Mouse (Mus musculus) mouse trophoblast stem cell (cell line): Measurements from ENCODE around the gene Sec14l3.

Source experiments
- in situ Hi-C, 2 experiments: fragments of 300-500 bp; cut with MseI, MboI; formaldehyde crosslinking; loops; 2 replicates in 1 of 2; 3 replicates in 1 of 2; pipeline ENCODE4 v1.15.1; 2025

Sec14l3 gene

GRCm38 (mm10) chr11:4060866-4061575 lies 3.6 kb upstream of the Sec14l3 start:
- in situ Hi-C loops: no loop called here

GRCm38 (mm10) chr11:4062523-4062922 lies 2.1 kb upstream of the Sec14l3 start:
- in situ Hi-C loops: no loop called here

GRCm38 (mm10) chr11:4062981-4063380 lies 1.7 kb upstream of the Sec14l3 start:
- in situ Hi-C loops: no loop called here

- in situ Hi-C loops: no loop called here
These were observed 5.0 kb downstream of the Sec14l3 start for GRCm38 (mm10) chr11:4069664-4070063.

- in situ Hi-C loops: loop anchor here (5.0 kb wide), 1 partner anchor 64 kb away; no protein-coding TSS in a partner anchor
These were observed 12.0 kb downstream of the Sec14l3 start for GRCm38 (mm10) chr11:4076633-4077032.

GRCm38 (mm10) chr11:4078267-4078933 lies 13.8 kb downstream of the Sec14l3 start:
- in situ Hi-C loops: loop anchor here (5.0 kb wide), 1 partner anchor 66 kb away; no protein-coding TSS in a partner anchor

GRCm38 (mm10) chr11:4080219-4080618 lies 15.6 kb downstream of the Sec14l3 start:
- in situ Hi-C loops: loop anchor here in 1 of 2 experiments (5.0 kb wide), 1 partner anchor 33 kb away; no protein-coding TSS in a partner anchor

GRCm38 (mm10) chr11:4083316-4084078 lies 18.9 kb downstream of the Sec14l3 start:
- in situ Hi-C loops: loop anchor here in 1 of 2 experiments (5.0 kb wide), 1 partner anchor 36 kb away; no protein-coding TSS in a partner anchor

- in situ Hi-C loops: no loop called here
These were observed 21.6 kb downstream of the Sec14l3 start for GRCm38 (mm10) chr11:4086246-4086645.

GRCm38 (mm10) chr11:4087267-4087666 lies 22.6 kb downstream of the Sec14l3 start:
- in situ Hi-C loops: no loop called here

- in situ Hi-C loops: no loop called here
These were observed 29.1 kb downstream of the Sec14l3 start for GRCm38 (mm10) chr11:4093459-4094377.

GRCm38 (mm10) chr11:4094378-4095170 lies 29.9 kb downstream of the Sec14l3 start:
- in situ Hi-C loops: no loop called here

GRCm38 (mm10) chr11:4095171-4096053 lies 30.8 kb downstream of the Sec14l3 start, which contains the start of gene Mtfp1:
Gene Mtfp1, minus strand, starts transcription at chr11:4095445.
- in situ Hi-C loops: no loop called here

GRCm38 (mm10) chr11:4096054-4096984 lies 31.7 kb downstream of the Sec14l3 start:
- in situ Hi-C loops: no loop called here

GRCm38 (mm10) chr11:4097091-4097621 lies 32.5 kb downstream of the Sec14l3 start:
- in situ Hi-C loops: no loop called here

GRCm38 (mm10) chr11:4098120-4098519 lies 33.5 kb downstream of the Sec14l3 start:
- in situ Hi-C loops: no loop called here

GRCm38 (mm10) chr11:4098816-4099215 lies 34.2 kb downstream of the Sec14l3 start:
- in situ Hi-C loops: no loop called here

GRCm38 (mm10) chr11:4099447-4099846 lies 34.8 kb downstream of the Sec14l3 start:
- in situ Hi-C loops: no loop called here
